Mouse (Mus musculus): Measurements from ENCODE around the gene Pex26.

DNA sequence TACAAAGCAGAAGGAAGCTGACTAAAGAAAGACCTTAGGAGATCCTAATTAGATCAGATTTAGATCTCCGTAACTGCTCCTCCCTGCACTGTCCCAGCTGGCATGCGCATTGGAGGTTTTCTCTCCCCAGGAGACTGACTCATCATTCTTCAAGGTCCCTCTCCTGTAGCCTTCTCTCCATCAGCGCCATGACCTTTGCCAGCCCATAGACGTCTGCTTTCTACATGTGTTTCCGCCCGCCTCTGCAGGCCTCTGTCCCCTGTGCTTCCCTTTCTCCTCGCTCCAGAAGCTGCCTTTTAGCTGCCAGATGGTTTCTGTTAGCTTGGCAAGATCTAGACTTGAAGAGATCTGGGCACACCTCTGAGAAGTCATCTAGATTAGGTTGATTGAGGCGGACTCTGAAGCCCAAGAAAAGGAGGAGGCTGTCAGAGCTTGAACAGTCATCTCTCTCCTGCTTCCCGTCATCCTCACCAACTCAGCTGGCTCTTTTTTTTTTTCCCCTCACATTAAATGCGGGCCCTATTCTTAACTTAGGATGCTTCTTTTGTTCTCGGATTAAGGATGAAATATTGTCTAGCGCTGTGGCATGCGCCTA lies 38.4 kb upstream of the Pex26 start:
- TF ChIP-seq POLR2A (IDR thresholded peaks at IDR 0.05; ENCODE audit: low read depth, low read length) (no peak), CTCF (IDR thresholded peaks at IDR 0.05; ENCODE audit: extremely low read depth, insufficient read length, insufficient replicate concordance, low read depth, low read length) (no peak)

All from small intestine, adult 2 months (tissue).